12 mouse cellular contexts compared by ENCODE assay signal in the genomic region with DNA sequence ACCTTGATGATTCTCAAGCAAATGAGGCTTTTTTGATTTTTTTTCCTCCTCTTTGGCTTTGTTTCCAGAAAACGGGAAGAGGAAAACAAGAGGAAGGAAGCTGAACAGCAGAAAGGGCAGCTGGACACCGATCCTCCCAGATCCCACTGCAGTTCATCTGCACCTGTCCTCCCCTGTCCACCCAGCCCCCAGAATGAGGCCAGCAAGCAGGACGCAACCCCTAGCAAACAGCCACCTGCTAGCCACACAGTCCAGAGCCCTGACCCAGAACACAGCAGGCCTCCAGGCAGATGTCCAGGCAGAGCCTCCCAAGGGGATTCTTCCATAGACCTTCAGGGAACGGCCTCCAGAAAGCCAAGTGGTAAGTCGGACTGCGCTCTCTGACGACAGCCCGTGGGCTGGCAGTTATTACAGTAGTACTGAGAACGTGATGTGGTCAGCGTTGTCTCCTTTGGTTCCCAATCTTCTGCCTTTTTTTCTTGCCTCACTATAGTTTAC. TPM values are rescaled to one million over a fixed set of nuclear protein-coding genes. Genes with fewer than 3 reads are reported as not detected.
DNase-seq lines count a peak whose midpoint lies in the region; ATAC-seq and TF ChIP-seq lines count a peak whose summit lies in the region.
"Had no signal": no experiment of that assay in that cellular context is flagged by ENCODE, and none has a peak within 500 bp of the region (broad histone marks: within the 10 kb centered on the region; RNA-seq: fewer than 3 reads in every experiment).

No protein-coding gene starts in this region.

- TF ChIP-seq POLR2A in kidney, adult 2 months (IDR thresholded peaks at IDR 0.05; ENCODE audit: low read depth, low read length): no peak

- no peaks in the 10 kb centered on the region for H3K4me1 ChIP-seq in kidney, adult 2 months (ENCODE audit: control insufficient read depth, insufficient read depth, low read length)
- no peaks in the 10 kb centered on the region for H3K4me1 ChIP-seq in liver, embryonic 11.5 days (replicated peaks; ENCODE audit: control insufficient read depth, insufficient read depth, low read length)
- H3K4me1 ChIP-seq: lung, embryonic 15.5 days; megakaryocyte, embryonic 14.5 days; stomach, embryonic 15.5 days had no signal

- H3K9ac ChIP-seq in liver, embryonic 11.5 days (ENCODE audit: low read depth, low read length): no peak overlapping the region
- H3K9ac ChIP-seq: forebrain, postnatal 0 days; lung, embryonic 15.5 days; stomach, embryonic 15.5 days had no signal

- DNase-seq in kidney, adult 2 months: peak; percentile 7
- no peak for DNase-seq in kidney, adult 18-20 months
- DNase-seq in adrenal gland, adult 8-10 months: peak; percentile 19
- peak; percentile 12 for DNase-seq in cerebellum, adult 8-10 months
- peak; percentile 44 for DNase-seq in heart, adult 8-10 months (ENCODE audit: low spot score)
- no peak for DNase-seq in urinary bladder, adult 18-20 months (ENCODE audit: low spot score in 2 of 2)
- no peak for DNase-seq in thymus, postnatal 0 days (ENCODE audit: low spot score)
- DNase-seq in liver, embryonic 11.5 days (ENCODE audit: low spot score): no peak
- DNase-seq: forebrain, postnatal 0 days had no signal

- no peak for TF ChIP-seq CTCF in kidney, adult 2 months (conservative IDR thresholded peaks at IDR 0.05; ENCODE audit: insufficient read depth, insufficient read length, low read depth, low read length)

- H3K4me2 ChIP-seq in liver, embryonic 11.5 days: no peak overlapping the region
- H3K4me2 ChIP-seq: lung, embryonic 15.5 days; stomach, embryonic 15.5 days had no signal

- WGBS in kidney, adult 2 months: 74% methylated on average over 10 of the region's 10 CpGs
- WGBS in liver, embryonic 11.5 days: 85% methylated on average over 10 of the region's 10 CpGs

- H3K27ac ChIP-seq in kidney, adult 2 months (ENCODE audit: insufficient read depth, low read depth, low read length): no peak overlapping the region
- H3K27ac ChIP-seq in liver, embryonic 11.5 days (ENCODE audit: low read depth, low read length): no peak overlapping the region
- H3K27ac ChIP-seq: lung, embryonic 15.5 days; stomach, embryonic 15.5 days had no signal

- H3K4me3 ChIP-seq in kidney, adult 2 months (ENCODE audit: insufficient read depth, low read depth, low read length): no peak overlapping the region
- no peak overlapping the region for H3K4me3 ChIP-seq in liver, embryonic 11.5 days (ENCODE audit: low read depth, low read length)
- H3K4me3 ChIP-seq: lung, embryonic 15.5 days; megakaryocyte, embryonic 14.5 days; stomach, embryonic 15.5 days had no signal

- ATAC-seq in liver, embryonic 11.5 days (replicated peaks; ENCODE audit: low FRiP score): no peak
- ATAC-seq: forebrain, postnatal 0 days had no signal

- no peaks in the 10 kb centered on the region for H3K9me3 ChIP-seq in liver, embryonic 11.5 days (ENCODE audit: control insufficient read depth, low read length)
- H3K9me3 ChIP-seq: lung, embryonic 15.5 days; stomach, embryonic 15.5 days had no signal

- H3K36me3 ChIP-seq in kidney, adult 2 months (ENCODE audit: control insufficient read depth, insufficient read depth, low read length): no peaks in the 10 kb centered on the region
- no peaks in the 10 kb centered on the region; the same call in 1 of the 2 replicates for H3K36me3 ChIP-seq in liver, embryonic 11.5 days (ENCODE audit: control insufficient read depth, insufficient read depth, low read length)
- H3K36me3 ChIP-seq: lung, embryonic 15.5 days; stomach, embryonic 15.5 days had no signal

- no peaks in the 10 kb centered on the region for H3K27me3 ChIP-seq in kidney, adult 2 months (replicated peaks; ENCODE audit: control insufficient read depth, insufficient read depth, low read length)
- no peaks in the 10 kb centered on the region for H3K27me3 ChIP-seq in liver, embryonic 11.5 days (replicated peaks; ENCODE audit: control insufficient read depth, insufficient read depth, low read length)
- H3K27me3 ChIP-seq: lung, embryonic 15.5 days; megakaryocyte, embryonic 14.5 days; stomach, embryonic 15.5 days had no signal

RNA-seq across cellular contexts. Expression of a gene that starts 57.4 kb away (rescaled TPM):
- polyA plus RNA-seq in kidney, adult 2 months (2012; rRNA removed): 5.7 and 9.4 TPM in 2 replicates
- total RNA-seq in adrenal gland, adult 8-10 months (2022): 10 to 100 TPM; 32.2 to 38.0 (median 36.5) TPM
- total RNA-seq in heart, adult 8-10 months (2022): 10 to 100 TPM in 1 of 4 experiments, 1 to 10 TPM in 3; 7.6 to 10.3 (median 8.3) TPM
- polyA plus RNA-seq in thymus, postnatal 0 days (2015; fragmentation: Nextera tagmentation; extraction: Ambion mirVana): 44.0 and 46.6 TPM in 2 replicates
- polyA plus RNA-seq in liver, embryonic 11.5 days (2014; fragmentation: Nextera tagmentation; extraction: Ambion mirVana): 69.3 and 73.3 TPM in 2 replicates

Comparison
In these comparisons a context has a peak if more than half of its experiments do, and no peak if none do; other contexts are left out.
1. DNase-seq: peak in kidney, adult 2 months (single experiment), adrenal gland, adult 8-10 months (single experiment), cerebellum, adult 8-10 months (single experiment) and heart, adult 8-10 months (single experiment); none in kidney, adult 18-20 months (single experiment), urinary bladder, adult 18-20 months (0 of 2), thymus, postnatal 0 days (single experiment) and liver, embryonic 11.5 days (single experiment).